8 mouse cellular contexts compared by ENCODE assay signal in the genomic region with DNA sequence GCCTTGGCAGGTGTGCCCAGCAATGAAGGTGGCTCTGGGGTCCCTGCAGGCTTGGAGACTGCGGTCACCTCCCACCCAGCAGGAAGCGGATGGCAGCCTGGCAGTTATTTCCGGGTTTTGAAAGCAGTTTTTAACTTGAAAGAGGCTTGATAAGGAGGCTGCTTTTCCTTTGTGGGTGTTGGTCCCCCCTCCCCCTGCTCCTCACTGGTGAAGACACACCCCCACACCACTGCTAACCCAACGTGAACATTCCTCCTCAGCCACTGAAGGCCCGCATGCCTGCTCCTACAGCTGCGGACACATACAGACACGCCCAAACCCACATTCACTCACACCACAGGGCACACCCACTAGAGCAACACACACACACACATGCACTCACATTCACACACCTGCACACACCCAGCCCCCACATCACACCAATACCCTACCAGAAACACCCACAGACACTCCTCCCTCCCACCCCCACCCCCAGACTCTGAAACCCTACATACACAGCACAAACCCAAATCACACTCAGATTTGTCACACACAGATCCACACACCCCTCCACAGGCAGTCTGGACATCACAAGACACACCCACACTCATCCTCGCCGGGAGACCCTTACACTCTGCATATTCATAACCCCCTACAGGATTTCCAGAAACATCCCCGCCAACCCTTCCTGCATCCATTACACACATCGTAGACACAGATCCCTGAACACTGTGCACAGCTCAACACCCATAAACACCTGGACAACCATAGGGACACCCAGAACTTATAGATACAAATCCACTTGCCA. TPM values are rescaled to one million over a fixed set of nuclear protein-coding genes. Genes with fewer than 3 reads are reported as not detected.
DNase-seq lines count a peak whose midpoint lies in the region; ATAC-seq lines count a peak whose summit lies in the region.

No protein-coding gene starts in this region.

- no peak overlapping the region for H3K4me3 ChIP-seq in limb, embryonic 10.5 days

- 39% methylated on average over 11 of the region's 11 CpGs for WGBS in limb, embryonic 10.5 days

- H3K4me1 ChIP-seq in limb, embryonic 10.5 days = peaks cover 51% of the 10 kb centered on the region

- H3K9me3 ChIP-seq in limb, embryonic 10.5 days (replicated peaks) = no peaks in the 10 kb centered on the region

- peak; percentile 45 for ATAC-seq in megakaryocyte-erythroid progenitor cell, adult 5-6 weeks (replicated peaks; ENCODE audit: low FRiP score, low TSS enrichment, poor library complexity, severe bottlenecking)

- peaks cover 15% of the 10 kb centered on the region for H3K36me3 ChIP-seq in limb, embryonic 10.5 days

- peak overlapping the region; percentile 87 for H3K27ac ChIP-seq in limb, embryonic 10.5 days

- peak; percentile 56 for DNase-seq in layer of hippocampus, adult 9-11 months
- DNase-seq in layer of hippocampus, postnatal 10 days (ENCODE audit: low spot score in 2 of 2) = no peak
- peak; percentile 91 for DNase-seq in R1 (ENCODE audit: low read depth, low spot score)
- DNase-seq in heart, adult 9 months (ENCODE audit: low spot score in 2 of 2) = peak; percentile 44 to 66
- DNase-seq in limb, embryonic 10.5 days (ENCODE audit: low spot score) = no peak
- peak; percentile 56 for DNase-seq in urinary bladder, adult 2 months (ENCODE audit: low spot score)
- DNase-seq in layer of hippocampus, adult 18-20 months (ENCODE audit: low spot score in 2 of 2) = no peak

- H3K27me3 ChIP-seq in limb, embryonic 10.5 days (ENCODE audit: low read depth, poor library complexity, severe bottlenecking) = no peaks in the 10 kb centered on the region

RNA-seq across cellular contexts. Expression of gene Zfp36l2, which starts 6.8 kb away (rescaled TPM):
- 10 to 100 TPM; 24.4 to 25.4 TPM for total RNA-seq in layer of hippocampus, postnatal 10 days (2021)
- polyA plus RNA-seq in limb, embryonic 10.5 days (2016; fragmentation: Nextera tagmentation; extraction: Ambion mirVana) = 13.4 and 14.2 TPM in 2 replicates
- total RNA-seq in megakaryocyte-erythroid progenitor cell, adult 5-6 weeks (2014; fragmentation: Nextera tagmentation) = 136 and 142 TPM in 2 replicates
- 97.7 and 143 TPM in 2 replicates for total RNA-seq in megakaryocyte-erythroid progenitor cell, adult 5-6 weeks (2017)
- polyA plus RNA-seq in urinary bladder, adult 2 months (2012; rRNA removed) = 67.9 and 84.3 TPM in 2 replicates
- 10 to 100 TPM; 22.0 to 32.5 TPM for total RNA-seq in layer of hippocampus, adult 18-20 months (2021)

Comparison
In these comparisons a context has a peak if more than half of its experiments do, and no peak if none do; other contexts are left out.
1. DNase-seq: peak in layer of hippocampus, adult 9-11 months (single experiment), R1 (single experiment), heart, adult 9 months (2 of 2) and urinary bladder, adult 2 months (single experiment); none in layer of hippocampus, postnatal 10 days (0 of 2), limb, embryonic 10.5 days (single experiment) and layer of hippocampus, adult 18-20 months (0 of 2).